Mouse (Mus musculus) forebrain, embryonic 16.5 days (tissue): Measurements from ENCODE around the gene Gstt3. TPM values are rescaled to one million over a fixed set of nuclear protein-coding genes. Genes with fewer than 3 reads are reported as not detected.

ENCODE experiments used
- ATAC-seq: fragments of 200-750 bp; cut with Nextera tagmentation; 2 replicates; pipeline ENCODE4 v1.8.0; 2017; ENCODE audit warnings: mild to moderate bottlenecking, moderate library complexity
- H3K27ac ChIP-seq: fragments of 300-500 bp; sonication (generic); 2 replicates; pipeline ENCODE4 v1.5.1; 2014; ENCODE audit warnings: low read length, control low read depth
- H3K27me3 ChIP-seq: fragments of 300-500 bp; sonication (generic); replicated peaks from 2 replicates; pipeline ENCODE4 v1.6.1; 2014; ENCODE audit warnings: low read length; ENCODE audit not compliant: control insufficient read depth, insufficient read depth
- H3K36me3 ChIP-seq: fragments of 300-500 bp; sonication (generic); 2 replicates; pipeline ENCODE4 v1.6.1; 2014; ENCODE audit not compliant: control insufficient read depth, insufficient read depth
- H3K4me1 ChIP-seq: fragments of 300-500 bp; sonication (generic); replicated peaks from 2 replicates; pipeline ENCODE4 v1.6.1; 2014; ENCODE audit warnings: low read length; ENCODE audit not compliant: control insufficient read depth, insufficient read depth
- H3K4me2 ChIP-seq: fragments of 300-500 bp; sonication (generic); 2 replicates; pipeline ENCODE4 v1.6.1; 2014; ENCODE audit warnings: mild to moderate bottlenecking, low read length, control low read depth
- H3K4me3 ChIP-seq: fragments of 300-500 bp; sonication (generic); replicated peaks from 2 replicates; pipeline ENCODE4 v1.5.1; 2014; ENCODE audit warnings: mild to moderate bottlenecking, low read length, control low read depth
- H3K9ac ChIP-seq: fragments of 300-500 bp; sonication (generic); replicated peaks from 2 replicates; pipeline ENCODE4 v1.6.1; 2014; ENCODE audit warnings: low read depth, low read length, control low read depth
- H3K9me3 ChIP-seq: fragments of 300-500 bp; sonication (generic); 2 replicates; pipeline ENCODE4 v1.6.1; 2016; ENCODE audit warnings: low read length; ENCODE audit not compliant: control insufficient read depth
- WGBS: fragments of 180-500 bp; shearing (Covaris S2); extraction: QIAGEN DNeasy Blood & Tissue Kit; methylation state at CpG from one replicate; pipeline ENCODE4 v1.1.7; 2014; 5-methylcytosine and 5-hydroxymethylcytosine counted together
- polyA plus RNA-seq: library from polyadenylated mRNA; unstranded; fragments of >200 nt; fragmentation: Nextera tagmentation; extraction: Ambion mirVana; gene quantifications from 2 replicates; pipeline ENCODE4 v1.2.1, GENCODE M21; 2015

Gstt3 gene
- polyA plus RNA-seq, 1 experiment from 2014 or later, result 0.77 TPM

GRCm38 (mm10) chr10:75818641-75819040, 37.4 kb upstream of the Gstt3 start:
- H3K4me3 ChIP-seq, result no peak overlapping the region
- no peaks in the 10 kb centered on the region for H3K9me3 ChIP-seq
- H3K4me2 ChIP-seq, result no peak overlapping the region
- no peak for ATAC-seq
- no peaks in the 10 kb centered on the region for H3K4me1 ChIP-seq
- no peaks in the 10 kb centered on the region for H3K36me3 ChIP-seq
- H3K9ac ChIP-seq, result no peak overlapping the region
- H3K27me3 ChIP-seq, result no peaks in the 10 kb centered on the region
- 61% methylated on average over 10 of the region's 10 CpGs for WGBS
- no peak overlapping the region for H3K27ac ChIP-seq

- no peaks in the 10 kb centered on the region for H3K27me3 ChIP-seq
- no peak overlapping the region for H3K27ac ChIP-seq
- no peak overlapping the region for H3K4me2 ChIP-seq
- no peak overlapping the region for H3K4me3 ChIP-seq
- no peaks in the 10 kb centered on the region for H3K36me3 ChIP-seq
- 70% methylated on average over 2 of the region's 2 CpGs for WGBS
- no peak for ATAC-seq
- no peaks in the 10 kb centered on the region for H3K4me1 ChIP-seq
- H3K9me3 ChIP-seq, result no peaks in the 10 kb centered on the region
- no peak overlapping the region for H3K9ac ChIP-seq
Measured at GRCm38 (mm10) chr10:75804217-75804616, 23.0 kb upstream of the Gstt3 start.

GRCm38 (mm10) chr10:75798176-75798696, 17.0 kb upstream of the Gstt3 start, which contains the start of gene Gstt1:
Gstt1 (minus strand) TSS chr10:75798584.
- Histone ChIP-seq H3K27me3 (no peaks in the 10 kb centered on the region; the same call in 1 of the 2 replicates), H3K9me3 (no peaks in the 10 kb centered on the region), H3K9ac (peak within 1 kb of the TSS; percentile 9), H3K36me3 (no peaks in the 10 kb centered on the region), H3K4me3 (peak within 1 kb of the TSS; percentile 47), H3K4me1 (peaks cover 21% of the 10 kb centered on the region), H3K4me2 (peak within 1 kb of the TSS; percentile 87), H3K27ac (no peak within 1 kb of the TSS)
- peak; percentile 49 for ATAC-seq
- WGBS, result under 1% methylated on average over 18 of the region's 18 CpGs

GRCm38 (mm10) chr10:75797619-75798175, 16.5 kb upstream of the Gstt3 start:
- Histone ChIP-seq H3K4me2 (peak overlapping the region; percentile 87), H3K27ac (no peak overlapping the region), H3K9me3 (no peaks in the 10 kb centered on the region), H3K4me3 (peak overlapping the region; percentile 47), H3K27me3 (no peaks in the 10 kb centered on the region; the same call in 1 of the 2 replicates), H3K4me1 (peaks cover 21% of the 10 kb centered on the region), H3K36me3 (no peaks in the 10 kb centered on the region), H3K9ac (peak overlapping the region; percentile 9)
- ATAC-seq, result peak; percentile 69
- 0% methylated on average over 12 of the region's 12 CpGs for WGBS

- no peaks in the 10 kb centered on the region; the same call in 1 of the 2 replicates for H3K27me3 ChIP-seq
- no peaks in the 10 kb centered on the region for H3K36me3 ChIP-seq
- H3K9me3 ChIP-seq, result no peaks in the 10 kb centered on the region
- peak overlapping the region; percentile 87 for H3K4me2 ChIP-seq
- WGBS, result 48% methylated on average over 11 of the region's 11 CpGs
- H3K9ac ChIP-seq, result peak overlapping the region; percentile 9
- H3K27ac ChIP-seq, result no peak overlapping the region
- ATAC-seq, result 0 out of 2 replicates have a peak, but pooled peaks have one; percentile 13
- H3K4me1 ChIP-seq, result peaks cover 21% of the 10 kb centered on the region
- H3K4me3 ChIP-seq, result peak overlapping the region; percentile 47
Measured at GRCm38 (mm10) chr10:75796731-75797516, 15.7 kb upstream of the Gstt3 start.

- H3K4me3 ChIP-seq, result no peak overlapping the region
- peaks cover 21% of the 10 kb centered on the region for H3K4me1 ChIP-seq
- no peak for ATAC-seq
- WGBS, result 23% methylated on average over 3 of the region's 3 CpGs
- H3K36me3 ChIP-seq, result no peaks in the 10 kb centered on the region
- no peak overlapping the region for H3K4me2 ChIP-seq
- no peak overlapping the region for H3K9ac ChIP-seq
- H3K27me3 ChIP-seq, result no peaks in the 10 kb centered on the region; the same call in 1 of the 2 replicates
- no peaks in the 10 kb centered on the region for H3K9me3 ChIP-seq
- H3K27ac ChIP-seq, result no peak overlapping the region
Measured at GRCm38 (mm10) chr10:75794880-75795279, 13.7 kb upstream of the Gstt3 start.

GRCm38 (mm10) chr10:75790773-75791172, 9.6 kb upstream of the Gstt3 start:
- H3K27me3 ChIP-seq, result no peaks in the 10 kb centered on the region
- H3K27ac ChIP-seq, result no peak overlapping the region
- WGBS, result 24% methylated on average over 7 of the region's 7 CpGs
- no peak overlapping the region for H3K9ac ChIP-seq
- H3K36me3 ChIP-seq, result no peaks in the 10 kb centered on the region
- no peak for ATAC-seq
- H3K4me3 ChIP-seq, result no peak overlapping the region
- H3K4me2 ChIP-seq, result no peak overlapping the region
- no peaks in the 10 kb centered on the region for H3K9me3 ChIP-seq
- 0 out of 2 replicates have a peak, but pooled peaks cover 6% of the 10 kb centered on the region for H3K4me1 ChIP-seq

- Histone ChIP-seq H3K27ac (no peak overlapping the region), H3K36me3 (no peaks in the 10 kb centered on the region), H3K4me2 (no peak overlapping the region), H3K9ac (no peak overlapping the region), H3K4me3 (no peak overlapping the region), H3K9me3 (no peaks in the 10 kb centered on the region), H3K4me1 (0 out of 2 replicates have a peak, but pooled peaks cover 5% of the 10 kb centered on the region), H3K27me3 (no peaks in the 10 kb centered on the region)
- no peak for ATAC-seq
- WGBS, result 93% methylated on average over 5 of the region's 5 CpGs
Measured at GRCm38 (mm10) chr10:75789841-75790240, 8.6 kb upstream of the Gstt3 start.

GRCm38 (mm10) chr10:75789081-75789735, 8.0 kb upstream of the Gstt3 start:
- Histone ChIP-seq H3K9me3 (no peaks in the 10 kb centered on the region), H3K4me3 (no peak overlapping the region), H3K36me3 (no peaks in the 10 kb centered on the region), H3K27me3 (no peaks in the 10 kb centered on the region), H3K9ac (no peak overlapping the region), H3K4me1 (no peaks in the 10 kb centered on the region), H3K4me2 (no peak overlapping the region), H3K27ac (no peak overlapping the region)
- no peak for ATAC-seq
- WGBS, result 76% methylated on average over 6 of the region's 6 CpGs
